Mouse (Mus musculus) layer of hippocampus, adult 18-20 months (tissue): ENCODE results near the gene Naa60. TPM values are rescaled to one million over a fixed set of nuclear protein-coding genes. Genes with fewer than 3 reads are reported as not detected.

Experiments
- microRNA-seq, 2 experiments: library from miRNA; unstranded; fragments of <30 nt; microRNA quantifications; one replicate each; pipeline ENCODE4 v1.2.0; 2021
- total RNA-seq, 2 experiments: library from RNA; stranded (reverse); gene quantifications; 2 replicates each; pipeline ENCODE4 v1.2.3; 2021

Gene Naa60
- total RNA-seq, 2 experiments from 2014 or later, result 86.7 to 91.4 TPM

Small RNA genes lying within 50 kb of the gene (microRNA-seq; reads per million reads assigned to microRNA genes)
- 0 reads per million in 2 experiments for gene Gm23493

Other genes with a start within 250 kb of the Naa60 start
- gene Mefv, start 154.3 kb upstream of the Naa60 start, total RNA-seq, result not detected
- gene Zfp263, start 128.3 kb upstream of the Naa60 start, total RNA-seq, result 10 to 100 TPM; 18.6 to 19.6 TPM
- not detected for gene Olfr15, start 41.5 kb upstream of the Naa60 start, total RNA-seq
- gene Zfp174, start 25.1 kb upstream of the Naa60 start, total RNA-seq, result 1 to 10 TPM; 4.3 to 4.7 TPM
- gene Zfp597, start 12.2 kb downstream of the Naa60 start, total RNA-seq, result 10 to 100 TPM; 20.6 to 22.9 TPM
- not detected for gene Gm20695, start 12.3 kb downstream of the Naa60 start, total RNA-seq
- 1 to 10 TPM; 5.9 to 7.2 TPM for gene 1700037C18Rik, start 36.3 kb downstream of the Naa60 start, total RNA-seq
- gene Cluap1, start 36.4 kb downstream of the Naa60 start, total RNA-seq, result 10 to 100 TPM; 28.5 to 31.6 TPM
- 1 to 10 TPM; 1.6 to 1.8 TPM for gene Nlrc3, start 104.3 kb downstream of the Naa60 start, total RNA-seq
- gene Slx4, start 131.4 kb downstream of the Naa60 start, total RNA-seq, result 10 to 100 TPM; 40.0 to 46.8 TPM
- not detected for gene Dnase1, start 164.6 kb downstream of the Naa60 start, total RNA-seq
- gene Trap1, start 205.5 kb downstream of the Naa60 start, total RNA-seq, result 10 to 100 TPM; 67.5 to 74.0 TPM